Mouse (Mus musculus) lung, postnatal 25 days (tissue): Measurements from ENCODE around the gene Ubxn6.
A peak's percentile ranks its signal among the peaks of the same experiment; 100 is the strongest.

ENCODE experiments used
- DNase-seq: peaks from one replicate; pipeline ENCODE4 v3.0.0; 2022; ENCODE audit warnings: low spot score

Gene Ubxn6

GRCm38 (mm10) chr17:56024931-56025330 is 49.9 kb downstream of the Ubxn6 start:
- DNase-seq, result no peak

DNA sequence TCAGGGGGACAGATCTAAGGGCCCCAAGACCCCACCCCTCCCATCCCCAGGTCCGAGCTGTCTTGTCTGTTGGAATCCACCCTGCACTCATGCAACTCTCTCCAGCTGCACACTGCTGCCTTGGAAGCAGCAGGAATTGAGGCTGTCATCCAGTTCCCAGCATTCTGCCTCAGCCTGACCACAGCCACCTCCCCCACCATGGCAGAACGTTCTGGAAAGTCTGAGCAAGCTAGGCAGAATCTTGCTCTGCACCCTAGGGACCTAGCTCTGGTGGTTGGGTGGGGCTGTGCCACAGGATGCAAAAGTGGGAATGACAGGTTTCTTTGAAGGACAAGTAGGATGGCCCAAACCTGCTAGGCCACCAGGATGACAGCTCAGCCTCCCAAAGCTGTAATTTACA is 50.4 kb downstream of the Ubxn6 start:
- no peak for DNase-seq

DNA sequence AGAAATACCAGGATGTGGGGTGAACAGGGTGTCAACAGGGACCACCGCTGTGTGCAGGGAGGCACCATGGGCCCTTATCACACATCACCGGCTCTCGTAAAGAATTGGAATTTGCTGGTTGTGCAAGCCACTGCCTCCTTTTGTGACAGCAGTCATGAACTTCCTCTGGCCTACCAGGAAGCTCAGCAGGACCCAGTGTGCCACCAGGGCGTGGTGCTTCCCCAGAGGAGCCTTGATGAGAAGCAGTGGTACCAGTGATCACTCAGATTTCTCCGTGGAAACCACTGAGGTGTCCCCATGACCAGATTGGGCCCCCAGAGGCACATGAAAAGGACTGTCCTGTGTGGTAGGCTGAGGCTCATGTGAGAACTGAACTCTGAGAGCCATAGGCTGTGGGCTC is 51.4 kb downstream of the Ubxn6 start:
- peak; percentile 62 for DNase-seq

DNA sequence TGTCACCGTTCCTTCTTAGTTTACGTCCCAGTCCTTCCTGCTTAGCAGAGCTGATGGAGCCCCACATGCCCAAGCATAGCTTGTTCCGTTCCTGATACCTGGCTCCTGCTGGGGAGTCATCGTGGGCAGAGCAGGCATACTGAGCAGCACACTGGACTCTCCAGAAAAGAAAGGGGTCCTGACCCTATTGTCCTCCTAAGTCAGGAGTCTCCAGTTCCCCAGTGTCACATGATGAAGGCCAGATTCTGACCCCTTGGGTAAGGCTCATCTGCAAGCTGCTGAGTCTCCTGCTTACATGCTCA is 51.9 kb downstream of the Ubxn6 start:
- DNase-seq, result no peak

GRCm38 (mm10) chr17:56022131-56022988 is 52.5 kb downstream of the Ubxn6 start:
- DNase-seq, result no peak

GRCm38 (mm10) chr17:56021161-56021910 is 53.5 kb downstream of the Ubxn6 start:
- no peak for DNase-seq

DNA sequence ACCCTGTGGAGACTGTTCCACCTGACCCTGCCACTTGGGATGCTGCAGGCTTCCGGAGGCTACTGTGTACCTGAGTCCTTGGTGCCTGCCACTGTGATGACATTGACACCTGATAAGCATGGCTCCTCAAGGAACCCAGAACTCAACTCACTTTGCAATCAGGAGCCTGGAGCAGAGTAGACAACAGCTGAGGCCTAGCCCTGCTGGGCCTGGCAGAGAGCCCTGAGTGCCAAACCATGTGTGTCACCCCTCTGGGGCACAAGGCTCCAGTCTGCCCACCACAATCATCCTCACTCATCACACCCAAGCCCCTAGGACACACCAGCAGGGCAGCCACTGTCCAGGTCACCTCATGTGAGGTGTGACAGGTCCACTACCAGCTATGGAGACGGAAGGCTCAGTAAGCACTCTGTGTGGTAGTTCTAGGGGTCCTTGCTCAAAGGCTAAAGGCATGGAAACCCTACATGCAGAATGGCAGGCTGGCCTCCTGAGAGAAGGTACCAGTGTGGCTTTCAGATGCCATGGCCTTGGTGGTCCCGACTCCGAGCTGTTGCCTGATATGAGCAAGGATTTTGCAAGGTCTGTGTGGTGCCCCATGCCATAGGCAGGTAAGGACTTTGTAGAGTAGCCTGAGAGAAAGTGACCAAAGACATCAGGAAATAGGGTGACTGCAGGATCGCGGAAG is 54.3 kb downstream of the Ubxn6 start:
- DNase-seq, result no peak

- DNase-seq, result peak; percentile 58
Observed at GRCm38 (mm10) chr17:56018347-56019131, 56.3 kb downstream of the Ubxn6 start.

DNA sequence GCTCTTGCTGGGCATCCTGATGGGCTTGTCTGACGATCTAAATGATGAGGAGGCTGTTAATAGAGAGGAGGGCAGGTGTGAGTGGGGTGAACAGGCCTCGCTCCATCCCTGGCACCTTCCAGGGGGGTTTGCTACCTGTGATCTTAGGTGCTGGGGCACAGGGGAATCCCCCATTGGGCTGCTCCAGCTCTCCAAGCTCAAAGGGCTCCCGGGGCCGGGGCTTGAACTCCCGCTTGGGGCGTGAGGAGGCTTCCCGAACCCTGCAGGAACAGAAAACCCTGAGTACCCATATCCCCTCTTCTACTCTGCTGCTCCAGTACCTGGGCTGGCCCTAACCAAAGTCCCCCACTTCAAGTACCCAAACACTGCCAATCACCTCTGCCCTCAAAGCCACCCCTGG is 57.0 kb downstream of the Ubxn6 start:
- DNase-seq, result no peak
